Mouse (Mus musculus) midbrain, embryonic 12.5 days (tissue): ENCODE data around the gene Pdzrn4. TPM values are rescaled to one million over a fixed set of nuclear protein-coding genes. Genes with fewer than 3 reads are reported as not detected.
"Not testable (repeated sequence)": the region's sequence is repeated elsewhere in the genome, so short reads cannot be mapped to it uniquely, and the experiment has no call there.

Source experiments
- ATAC-seq: fragments of 200-750 bp; cut with Nextera tagmentation; 2 replicates; pipeline ENCODE4 v1.8.0; 2017; ENCODE audit warnings: low read depth, moderate TSS enrichment, moderate library complexity; ENCODE audit not compliant: low FRiP score
- H3K27ac ChIP-seq: fragments of 300-500 bp; sonication (generic); replicated peaks from 2 replicates; pipeline ENCODE4 v1.5.1; 2016; ENCODE audit warnings: mild to moderate bottlenecking
- H3K27me3 ChIP-seq: fragments of 300-500 bp; sonication (generic); 2 replicates; pipeline ENCODE4 v1.6.1; 2016; ENCODE audit warnings: mild to moderate bottlenecking
- H3K36me3 ChIP-seq: fragments of 300-500 bp; sonication (generic); 2 replicates; pipeline ENCODE4 v1.6.1; 2016
- H3K4me1 ChIP-seq: fragments of 300-500 bp; sonication (generic); 2 replicates; pipeline ENCODE4 v1.6.1; 2016
- H3K4me2 ChIP-seq: fragments of 300-500 bp; sonication (generic); replicated peaks from 2 replicates; pipeline ENCODE4 v1.6.1; 2016; ENCODE audit warnings: mild to moderate bottlenecking, moderate library complexity
- H3K4me3 ChIP-seq: fragments of 300-500 bp; sonication (generic); 2 replicates; pipeline ENCODE4 v1.5.1; 2016; ENCODE audit warnings: mild to moderate bottlenecking
- H3K9ac ChIP-seq: fragments of 300-500 bp; sonication (generic); replicated peaks from 2 replicates; pipeline ENCODE4 v1.6.1; 2016; ENCODE audit warnings: mild to moderate bottlenecking, moderate library complexity
- H3K9me3 ChIP-seq: fragments of 300-500 bp; sonication (generic); 2 replicates; pipeline ENCODE4 v1.6.1; 2016; ENCODE audit warnings: mild to moderate bottlenecking
- WGBS: fragments of 180-500 bp; shearing (Covaris S2); methylation state at CpG from one replicate; pipeline ENCODE4 v1.1.7; 2016; 5-methylcytosine and 5-hydroxymethylcytosine counted together
- polyA plus RNA-seq: library from polyadenylated mRNA; unstranded; fragments of >200 nt; fragmentation: Nextera tagmentation; extraction: Ambion mirVana; gene quantifications from 2 replicates; pipeline ENCODE4 v1.2.1, GENCODE M21; 2016

Gene Pdzrn4
- 10.8 and 13.8 TPM in 2 replicates for polyA plus RNA-seq

GRCm38 (mm10) chr15:92396770-92397608, at the start of gene Pdzrn4:
TSS of gene Pdzrn4 (plus strand) at chr15:92396881.
- H3K9ac ChIP-seq, result peak within 1 kb of the TSS; percentile 55
- H3K36me3 ChIP-seq, result no peaks in the 10 kb centered on the region
- H3K9me3 ChIP-seq, result no peaks in the 10 kb centered on the region
- H3K4me2 ChIP-seq, result peak within 1 kb of the TSS; percentile 98
- H3K4me3 ChIP-seq, result peak within 1 kb of the TSS; percentile 62
- H3K27me3 ChIP-seq, result peaks cover 36% of the 10 kb centered on the region
- WGBS, result 2% methylated on average over 60 of the region's 65 CpGs
- H3K4me1 ChIP-seq, result peaks cover 14% of the 10 kb centered on the region
- no peak within 1 kb of the TSS for H3K27ac ChIP-seq
- peak; percentile 83 for ATAC-seq

GRCm38 (mm10) chr15:92347426-92347825, 49.3 kb upstream of the Pdzrn4 start:
- H3K27ac ChIP-seq, result no peak overlapping the region
- H3K4me3 ChIP-seq, result no peak overlapping the region
- H3K4me2 ChIP-seq, result no peak overlapping the region
- WGBS, result 40% methylated on average over 4 of the region's 4 CpGs
- no peak overlapping the region for H3K9ac ChIP-seq
- peaks cover 46% of the 10 kb centered on the region for H3K27me3 ChIP-seq
- no peaks in the 10 kb centered on the region for H3K36me3 ChIP-seq
- no peaks in the 10 kb centered on the region for H3K9me3 ChIP-seq
- ATAC-seq, result no peak
- H3K4me1 ChIP-seq, result peaks cover 6% of the 10 kb centered on the region; the same call in 1 of the 2 replicates

GRCm38 (mm10) chr15:92347902-92348301, 48.8 kb upstream of the Pdzrn4 start:
- peak; percentile 95 for ATAC-seq
- 0 out of 2 replicates have a peak overlapping the region, but pooled peaks have one; percentile 9 for H3K4me2 ChIP-seq
- H3K27me3 ChIP-seq, result peaks cover 46% of the 10 kb centered on the region
- no peak overlapping the region for H3K9ac ChIP-seq
- H3K9me3 ChIP-seq, result no peaks in the 10 kb centered on the region
- no peak overlapping the region for H3K4me3 ChIP-seq
- no peak overlapping the region for H3K27ac ChIP-seq
- H3K36me3 ChIP-seq, result no peaks in the 10 kb centered on the region
- WGBS, result 11% methylated on average over 3 of the region's 3 CpGs
- H3K4me1 ChIP-seq, result peaks cover 6% of the 10 kb centered on the region; the same call in 1 of the 2 replicates

- H3K27ac ChIP-seq, H3K4me3 ChIP-seq, H3K4me2 ChIP-seq, ATAC-seq, H3K4me1 ChIP-seq, H3K9ac ChIP-seq, H3K9me3 ChIP-seq, H3K36me3 ChIP-seq: not testable (repeated sequence)
- peaks cover 46% of the 10 kb centered on the region for H3K27me3 ChIP-seq
Measured at GRCm38 (mm10) chr15:92348453-92348852, 48.2 kb upstream of the Pdzrn4 start.

- Histone ChIP-seq H3K4me2 (no peak overlapping the region), H3K9ac (no peak overlapping the region), H3K4me1 (no peaks in the 10 kb centered on the region), H3K4me3 (no peak overlapping the region), H3K27ac (no peak overlapping the region), H3K9me3 (no peaks in the 10 kb centered on the region), H3K27me3 (no peaks in the 10 kb centered on the region), H3K36me3 (no peaks in the 10 kb centered on the region)
- 81% methylated on average over 6 of the region's 6 CpGs for WGBS
- ATAC-seq, result no peak
Measured at GRCm38 (mm10) chr15:92364153-92364552, 32.5 kb upstream of the Pdzrn4 start.

GRCm38 (mm10) chr15:92364592-92364991, 32.1 kb upstream of the Pdzrn4 start:
- ATAC-seq, result no peak
- Histone ChIP-seq H3K4me3 (no peak overlapping the region), H3K4me1 (no peaks in the 10 kb centered on the region)

GRCm38 (mm10) chr15:92394811-92395210, 1.9 kb upstream of the Pdzrn4 start:
- Histone ChIP-seq H3K4me3 (no peak overlapping the region), H3K4me2 (no peak overlapping the region), H3K4me1 (peaks cover 14% of the 10 kb centered on the region), H3K9ac (no peak overlapping the region), H3K36me3 (no peaks in the 10 kb centered on the region), H3K27me3 (peaks cover 36% of the 10 kb centered on the region), H3K9me3 (no peaks in the 10 kb centered on the region), H3K27ac (no peak overlapping the region)
- ATAC-seq, result no peak
- 87% methylated on average over 5 of the region's 5 CpGs for WGBS

More at GRCm38 (mm10) chr15:92364592-92364991, 32.1 kb upstream of the Pdzrn4 start:
- no peak overlapping the region for H3K9ac ChIP-seq
- no peaks in the 10 kb centered on the region for H3K9me3 ChIP-seq
- H3K27me3 ChIP-seq, result no peaks in the 10 kb centered on the region
- no peak overlapping the region for H3K27ac ChIP-seq
- H3K4me2 ChIP-seq, result no peak overlapping the region
- H3K36me3 ChIP-seq, result no peaks in the 10 kb centered on the region

- no peak overlapping the region for H3K4me3 ChIP-seq
- peaks cover 14% of the 10 kb centered on the region for H3K4me1 ChIP-seq
- H3K36me3 ChIP-seq, result no peaks in the 10 kb centered on the region
- H3K9ac ChIP-seq, result no peak overlapping the region
- H3K9me3 ChIP-seq, result no peaks in the 10 kb centered on the region
- no peak for ATAC-seq
- H3K27me3 ChIP-seq, result peaks cover 36% of the 10 kb centered on the region
- 55% methylated on average over 2 of the region's 2 CpGs for WGBS
- no peak overlapping the region for H3K4me2 ChIP-seq
- H3K27ac ChIP-seq, result no peak overlapping the region
Measured at GRCm38 (mm10) chr15:92398747-92399146, 2.1 kb downstream of the Pdzrn4 start.

GRCm38 (mm10) chr15:92399278-92399677, 2.6 kb downstream of the Pdzrn4 start:
- peaks cover 36% of the 10 kb centered on the region for H3K27me3 ChIP-seq
- H3K27ac ChIP-seq, result no peak overlapping the region
- H3K4me3 ChIP-seq, result no peak overlapping the region
- H3K9me3 ChIP-seq, result no peaks in the 10 kb centered on the region
- H3K36me3 ChIP-seq, result no peaks in the 10 kb centered on the region
- H3K9ac ChIP-seq, result no peak overlapping the region
- ATAC-seq, result no peak
- H3K4me1 ChIP-seq, result peaks cover 14% of the 10 kb centered on the region
- WGBS, result 82% methylated on average over 5 of the region's 5 CpGs
- H3K4me2 ChIP-seq, result no peak overlapping the region

- H3K4me2 ChIP-seq, result no peak overlapping the region
- no peak for ATAC-seq
- H3K9me3 ChIP-seq, result no peaks in the 10 kb centered on the region
- WGBS, result 78% methylated on average over 6 of the region's 6 CpGs
- no peak overlapping the region for H3K4me3 ChIP-seq
- H3K27ac ChIP-seq, result no peak overlapping the region
- peaks cover 24% of the 10 kb centered on the region for H3K27me3 ChIP-seq
- peaks cover 11% of the 10 kb centered on the region for H3K4me1 ChIP-seq
- H3K36me3 ChIP-seq, result no peaks in the 10 kb centered on the region
- H3K9ac ChIP-seq, result no peak overlapping the region
Measured at GRCm38 (mm10) chr15:92401554-92401953, 4.9 kb downstream of the Pdzrn4 start.

- 12% methylated on average over 4 of the region's 4 CpGs for WGBS
- no peak overlapping the region for H3K9ac ChIP-seq
- no peaks in the 10 kb centered on the region for H3K36me3 ChIP-seq
- H3K27me3 ChIP-seq, result no peaks in the 10 kb centered on the region
- H3K9me3 ChIP-seq, result no peaks in the 10 kb centered on the region
- H3K4me3 ChIP-seq, result no peak overlapping the region
- H3K4me1 ChIP-seq, result peaks cover 20% of the 10 kb centered on the region
- peak; percentile 59; the same call in 1 of the 2 replicates for ATAC-seq
- no peak overlapping the region for H3K27ac ChIP-seq
- H3K4me2 ChIP-seq, result no peak overlapping the region
Measured at GRCm38 (mm10) chr15:92415323-92415722, 18.6 kb downstream of the Pdzrn4 start.

- Histone ChIP-seq H3K36me3 (no peaks in the 10 kb centered on the region), H3K9ac (no peak overlapping the region), H3K4me1 (peaks cover 20% of the 10 kb centered on the region), H3K27ac (no peak overlapping the region), H3K4me3 (no peak overlapping the region), H3K4me2 (no peak overlapping the region), H3K9me3 (no peaks in the 10 kb centered on the region), H3K27me3 (no peaks in the 10 kb centered on the region)
- WGBS, result 83% methylated on average over 6 of the region's 6 CpGs
- no peak for ATAC-seq
Measured at GRCm38 (mm10) chr15:92416141-92416540, 19.5 kb downstream of the Pdzrn4 start.
